Mouse (Mus musculus): ENCODE results near the gene Mtmr12. TPM values are rescaled to one million over a fixed set of nuclear protein-coding genes. Genes with fewer than 3 reads are reported as not detected.

The Mtmr12 gene
- polyA plus RNA-seq, 1 experiment from 2014 or later, result 24.8 TPM

- no peak for ATAC-seq (ENCODE audit: insufficient number of reproducible peaks, low FRiP score, low TSS enrichment, low read depth)
- no peak overlapping the region for H3K9ac ChIP-seq (ENCODE audit: low read length)
- DNase-seq (ENCODE audit: low spot score), result no peak
- H3K4me3 ChIP-seq (ENCODE audit: low read depth, low read length), result no peak overlapping the region
- no peaks in the 10 kb centered on the region for H3K4me1 ChIP-seq (ENCODE audit: control insufficient read depth, insufficient read depth, low read length)
- H3K4me2 ChIP-seq (ENCODE audit: low read depth, severe bottlenecking), result no peak overlapping the region
- H3K36me3 ChIP-seq (ENCODE audit: control insufficient read depth, insufficient read depth, low read length), result peaks cover 10% of the 10 kb centered on the region
- H3K27me3 ChIP-seq (ENCODE audit: control insufficient read depth, insufficient read depth, low read length), result no peaks in the 10 kb centered on the region
- H3K9me3 ChIP-seq (ENCODE audit: control insufficient read depth, low read length), result no peaks in the 10 kb centered on the region
- H3K27ac ChIP-seq (replicated peaks; ENCODE audit: low read depth, low read length), result no peak overlapping the region
- 90% methylated on average over 4 of the region's 4 CpGs for WGBS
Measured at GRCm38 (mm10) chr15:12247159-12247603, 42.4 kb downstream of the Mtmr12 start.

GRCm38 (mm10) chr15:12248279-12248678, 43.5 kb downstream of the Mtmr12 start:
- H3K9me3 ChIP-seq (ENCODE audit: control insufficient read depth, low read length), result no peaks in the 10 kb centered on the region
- ATAC-seq (ENCODE audit: insufficient number of reproducible peaks, low FRiP score, low TSS enrichment, low read depth) (no peak), DNase-seq (ENCODE audit: low spot score) (no peak)
- peaks cover 12% of the 10 kb centered on the region for H3K36me3 ChIP-seq (ENCODE audit: control insufficient read depth, insufficient read depth, low read length)
- WGBS, result 62% methylated on average over 4 of the region's 4 CpGs
- no peaks in the 10 kb centered on the region for H3K4me1 ChIP-seq (ENCODE audit: control insufficient read depth, insufficient read depth, low read length)
- H3K9ac ChIP-seq (ENCODE audit: low read length), result no peak overlapping the region
- no peak overlapping the region for H3K4me3 ChIP-seq (ENCODE audit: low read depth, low read length)
- H3K27me3 ChIP-seq (ENCODE audit: control insufficient read depth, insufficient read depth, low read length), result no peaks in the 10 kb centered on the region
- H3K4me2 ChIP-seq (ENCODE audit: low read depth, severe bottlenecking), result no peak overlapping the region
- no peak overlapping the region for H3K27ac ChIP-seq (replicated peaks; ENCODE audit: low read depth, low read length)

- WGBS, result 85% methylated on average over 5 of the region's 5 CpGs
- ATAC-seq (ENCODE audit: insufficient number of reproducible peaks, low FRiP score, low TSS enrichment, low read depth) (no peak), DNase-seq (ENCODE audit: low spot score) (no peak)
- Histone ChIP-seq H3K27me3 (ENCODE audit: control insufficient read depth, insufficient read depth, low read length) (no peaks in the 10 kb centered on the region), H3K27ac (replicated peaks; ENCODE audit: low read depth, low read length) (no peak overlapping the region), H3K4me2 (ENCODE audit: low read depth, severe bottlenecking) (no peak overlapping the region), H3K4me3 (ENCODE audit: low read depth, low read length) (no peak overlapping the region), H3K36me3 (ENCODE audit: control insufficient read depth, insufficient read depth, low read length) (peaks cover 11% of the 10 kb centered on the region), H3K4me1 (ENCODE audit: control insufficient read depth, insufficient read depth, low read length) (no peaks in the 10 kb centered on the region), H3K9ac (ENCODE audit: low read length) (no peak overlapping the region), H3K9me3 (ENCODE audit: control insufficient read depth, low read length) (no peaks in the 10 kb centered on the region)
Measured at GRCm38 (mm10) chr15:12250350-12250749, 45.5 kb downstream of the Mtmr12 start.

- H3K27me3 ChIP-seq (ENCODE audit: control insufficient read depth, insufficient read depth, low read length), result no peaks in the 10 kb centered on the region
- ATAC-seq (ENCODE audit: insufficient number of reproducible peaks, low FRiP score, low TSS enrichment, low read depth) (no peak), DNase-seq (ENCODE audit: low spot score) (no peak)
- H3K4me3 ChIP-seq (ENCODE audit: low read depth, low read length), result no peak overlapping the region
- H3K4me2 ChIP-seq (ENCODE audit: low read depth, severe bottlenecking), result no peak overlapping the region
- no peaks in the 10 kb centered on the region for H3K9me3 ChIP-seq (ENCODE audit: control insufficient read depth, low read length)
- H3K27ac ChIP-seq (replicated peaks; ENCODE audit: low read depth, low read length), result no peak overlapping the region
- peaks cover 8% of the 10 kb centered on the region for H3K36me3 ChIP-seq (ENCODE audit: control insufficient read depth, insufficient read depth, low read length)
- H3K4me1 ChIP-seq (ENCODE audit: control insufficient read depth, insufficient read depth, low read length), result no peaks in the 10 kb centered on the region
- 91% methylated on average over 15 of the region's 15 CpGs for WGBS
- no peak overlapping the region for H3K9ac ChIP-seq (ENCODE audit: low read length)
Measured at GRCm38 (mm10) chr15:12251416-12252140, 46.8 kb downstream of the Mtmr12 start.

GRCm38 (mm10) chr15:12252141-12252489, 47.3 kb downstream of the Mtmr12 start:
- ATAC-seq (ENCODE audit: insufficient number of reproducible peaks, low FRiP score, low TSS enrichment, low read depth), result no peak
- Histone ChIP-seq H3K9ac (ENCODE audit: low read length) (no peak overlapping the region), H3K36me3 (ENCODE audit: control insufficient read depth, insufficient read depth, low read length) (peaks cover 8% of the 10 kb centered on the region), H3K27ac (replicated peaks; ENCODE audit: low read depth, low read length) (no peak overlapping the region), H3K9me3 (ENCODE audit: control insufficient read depth, low read length) (no peaks in the 10 kb centered on the region), H3K4me3 (ENCODE audit: low read depth, low read length) (no peak overlapping the region), H3K27me3 (ENCODE audit: control insufficient read depth, insufficient read depth, low read length) (no peaks in the 10 kb centered on the region), H3K4me2 (ENCODE audit: low read depth, severe bottlenecking) (no peak overlapping the region), H3K4me1 (ENCODE audit: control insufficient read depth, insufficient read depth, low read length) (no peaks in the 10 kb centered on the region)
- DNase-seq (ENCODE audit: low spot score), result no peak
- WGBS, result 92% methylated on average over 2 of the region's 2 CpGs

GRCm38 (mm10) chr15:12257730-12258494, 53.1 kb downstream of the Mtmr12 start:
- H3K27me3 ChIP-seq (ENCODE audit: control insufficient read depth, insufficient read depth, low read length), result no peaks in the 10 kb centered on the region
- ATAC-seq (ENCODE audit: insufficient number of reproducible peaks, low FRiP score, low TSS enrichment, low read depth) (no peak), DNase-seq (ENCODE audit: low spot score) (no peak)
- H3K4me2 ChIP-seq (ENCODE audit: low read depth, severe bottlenecking), result no peak overlapping the region
- no peaks in the 10 kb centered on the region for H3K9me3 ChIP-seq (ENCODE audit: control insufficient read depth, low read length)
- no peak overlapping the region for H3K27ac ChIP-seq (replicated peaks; ENCODE audit: low read depth, low read length)
- no peaks in the 10 kb centered on the region for H3K4me1 ChIP-seq (ENCODE audit: control insufficient read depth, insufficient read depth, low read length)
- whole genome bisulfite sequencing, result 93% methylated on average over 16 of the region's 16 CpGs
- no peak overlapping the region for H3K9ac ChIP-seq (ENCODE audit: low read length)
- no peak overlapping the region for H3K4me3 ChIP-seq (ENCODE audit: low read depth, low read length)
- H3K36me3 ChIP-seq (ENCODE audit: control insufficient read depth, insufficient read depth, low read length), result peaks cover 12% of the 10 kb centered on the region; the same call in 1 of the 2 replicates

- peaks cover 24% of the 10 kb centered on the region; the same call in 1 of the 2 replicates for H3K36me3 ChIP-seq (ENCODE audit: control insufficient read depth, insufficient read depth, low read length)
- 70% methylated on average over 3 of the region's 3 CpGs for WGBS
- H3K27ac ChIP-seq (replicated peaks; ENCODE audit: low read depth, low read length), result no peak overlapping the region
- no peak overlapping the region for H3K4me3 ChIP-seq (ENCODE audit: low read depth, low read length)
- no peaks in the 10 kb centered on the region for H3K9me3 ChIP-seq (ENCODE audit: control insufficient read depth, low read length)
- no peaks in the 10 kb centered on the region for H3K4me1 ChIP-seq (ENCODE audit: control insufficient read depth, insufficient read depth, low read length)
- ATAC-seq (ENCODE audit: insufficient number of reproducible peaks, low FRiP score, low TSS enrichment, low read depth) (no peak), DNase-seq (ENCODE audit: low spot score) (no peak)
- H3K27me3 ChIP-seq (ENCODE audit: control insufficient read depth, insufficient read depth, low read length), result no peaks in the 10 kb centered on the region
- no peak overlapping the region for H3K9ac ChIP-seq (ENCODE audit: low read length)
- H3K4me2 ChIP-seq (ENCODE audit: low read depth, severe bottlenecking), result no peak overlapping the region
Measured at GRCm38 (mm10) chr15:12263056-12263455, 58.2 kb downstream of the Mtmr12 start.

- no peaks in the 10 kb centered on the region for H3K27me3 ChIP-seq (ENCODE audit: control insufficient read depth, insufficient read depth, low read length)
- WGBS, result 70% methylated on average over 8 of the region's 8 CpGs
- ATAC-seq (ENCODE audit: insufficient number of reproducible peaks, low FRiP score, low TSS enrichment, low read depth) (no peak), DNase-seq (ENCODE audit: low spot score) (no peak)
- H3K9me3 ChIP-seq (ENCODE audit: control insufficient read depth, low read length), result no peaks in the 10 kb centered on the region
- peaks cover 30% of the 10 kb centered on the region; the same call in 1 of the 2 replicates for H3K36me3 ChIP-seq (ENCODE audit: control insufficient read depth, insufficient read depth, low read length)
- H3K4me2 ChIP-seq (ENCODE audit: low read depth, severe bottlenecking), result no peak overlapping the region
- H3K4me3 ChIP-seq (ENCODE audit: low read depth, low read length), result no peak overlapping the region
- no peak overlapping the region for H3K27ac ChIP-seq (replicated peaks; ENCODE audit: low read depth, low read length)
- no peak overlapping the region for H3K9ac ChIP-seq (ENCODE audit: low read length)
- H3K4me1 ChIP-seq (ENCODE audit: control insufficient read depth, insufficient read depth, low read length), result no peaks in the 10 kb centered on the region
Measured at GRCm38 (mm10) chr15:12266460-12266859, 61.6 kb downstream of the Mtmr12 start.
